ENCODE assay signal across 23 mouse cellular contexts in genomic region chr17:8552346-8553035, GRCm38 (mm10). TPM values are rescaled to one million over a fixed set of nuclear protein-coding genes. Genes with fewer than 3 reads are reported as not detected.
A peak's percentile ranks its signal among the peaks of the same experiment; 100 is the strongest.
DNase-seq lines count a peak whose midpoint lies in the region; ATAC-seq and TF ChIP-seq lines count a peak whose summit lies in the region.
"Had no signal": no experiment of that assay in that cellular context is flagged by ENCODE, and none has a peak within 500 bp of the region (broad histone marks: within the 10 kb centered on the region; RNA-seq: fewer than 3 reads in every experiment).

No protein-coding gene starts in this region.

- H3K4me1 ChIP-seq in heart, embryonic 13.5 days: peaks cover 38% of the 10 kb centered on the region
- peaks cover 11% of the 10 kb centered on the region; the same call in 1 of the 2 replicates for H3K4me1 ChIP-seq in heart, postnatal 0 days (ENCODE audit: control insufficient read depth, insufficient read depth)
- H3K4me1 ChIP-seq: embryonic facial prominence, embryonic 15.5 days; forebrain, embryonic 13.5 days; hindbrain, embryonic 15.5 days; megakaryocyte, embryonic 14.5 days; neural tube, embryonic 15.5 days had no signal

- no peaks in the 10 kb centered on the region for H3K9me3 ChIP-seq in heart, embryonic 13.5 days
- no peaks in the 10 kb centered on the region for H3K9me3 ChIP-seq in heart, postnatal 0 days (replicated peaks; ENCODE audit: control insufficient read depth, low read length)
- H3K9me3 ChIP-seq: embryonic facial prominence, embryonic 15.5 days; forebrain, embryonic 13.5 days; hindbrain, embryonic 15.5 days; neural tube, embryonic 15.5 days had no signal

- H3K9ac ChIP-seq in heart, embryonic 13.5 days: 0 out of 2 replicates have a peak overlapping the region, but pooled peaks have one; percentile 24
- H3K9ac ChIP-seq in heart, postnatal 0 days (replicated peaks; ENCODE audit: low read depth, low read length): no peak overlapping the region
- H3K9ac ChIP-seq: embryonic facial prominence, embryonic 15.5 days; forebrain, embryonic 13.5 days; hindbrain, embryonic 15.5 days; neural tube, embryonic 15.5 days had no signal

- TF ChIP-seq CTCF in heart, postnatal 0 days (IDR thresholded peaks at IDR 0.05; ENCODE audit: low read depth): no peak

- DNase-seq in adrenal gland, adult 2 months: peak; percentile 32
- DNase-seq in adrenal gland, postnatal 4 days (ENCODE audit: low spot score in 2 of 2): no peak
- no peak for DNase-seq in heart, postnatal 25 days (ENCODE audit: low spot score)
- peak; percentile 95 for DNase-seq in cerebellum, adult 8-10 months
- peak; percentile 44 for DNase-seq in heart, postnatal 0 days (ENCODE audit: low spot score)
- no peak for DNase-seq in frontal cortex, postnatal 10 days (ENCODE audit: low spot score in 2 of 2)
- DNase-seq in urinary bladder, postnatal 14 days (ENCODE audit: low spot score): no peak
- DNase-seq: gastrocnemius, postnatal 14 days; thymus, postnatal 36 days had no signal

- 33% methylated on average over 8 of the region's 8 CpGs for WGBS in heart, embryonic 13.5 days
- whole genome bisulfite sequencing in heart, postnatal 0 days: 24% methylated on average over 8 of the region's 8 CpGs

- no peak for TF ChIP-seq EP300 in heart, postnatal 0 days (IDR thresholded peaks at IDR 0.05; ENCODE audit: low read depth)

- intact Hi-C loops in heart, postnatal 25 days (cut with DNase I): no loop called here

- ATAC-seq in heart, embryonic 13.5 days (ENCODE audit: extremely low read depth, insufficient number of reproducible peaks, low FRiP score, low TSS enrichment): no peak
- peak; percentile 59 for ATAC-seq in heart, postnatal 0 days (ENCODE audit: insufficient read depth, low read depth)
- ATAC-seq: forebrain, embryonic 13.5 days had no signal

- H3K27ac ChIP-seq in heart, embryonic 13.5 days (replicated peaks): peak overlapping the region; percentile 69
- no peak overlapping the region for H3K27ac ChIP-seq in heart, postnatal 0 days (ENCODE audit: low read depth)
- H3K27ac ChIP-seq: embryonic facial prominence, embryonic 15.5 days; forebrain, embryonic 13.5 days; hindbrain, embryonic 15.5 days; layer of hippocampus, adult 2 months; neural tube, embryonic 15.5 days; stomach, postnatal 0 days had no signal

- H3K4me2 ChIP-seq in heart, embryonic 13.5 days: peak overlapping the region; percentile 45
- H3K4me2 ChIP-seq in heart, postnatal 0 days (ENCODE audit: low read depth, low read length): no peak overlapping the region
- H3K4me2 ChIP-seq: embryonic facial prominence, embryonic 15.5 days; forebrain, embryonic 13.5 days; hindbrain, embryonic 15.5 days; neural tube, embryonic 15.5 days had no signal

- no peaks in the 10 kb centered on the region for H3K36me3 ChIP-seq in heart, embryonic 13.5 days
- no peaks in the 10 kb centered on the region for H3K36me3 ChIP-seq in heart, postnatal 0 days (replicated peaks; ENCODE audit: control insufficient read depth, insufficient read depth, low read length)
- H3K36me3 ChIP-seq: embryonic facial prominence, embryonic 15.5 days; hindbrain, embryonic 15.5 days; neural tube, embryonic 15.5 days had no signal

- no peak overlapping the region for H3K4me3 ChIP-seq in heart, embryonic 13.5 days
- no peak overlapping the region for H3K4me3 ChIP-seq in heart, postnatal 0 days (ENCODE audit: low read depth, low read length)
- H3K4me3 ChIP-seq: embryonic facial prominence, embryonic 15.5 days; forebrain, embryonic 13.5 days; hindbrain, embryonic 15.5 days; layer of hippocampus, adult 2 months; megakaryocyte, embryonic 14.5 days; neural tube, embryonic 15.5 days had no signal

- H3K27me3 ChIP-seq in heart, embryonic 13.5 days (replicated peaks): peaks cover 12% of the 10 kb centered on the region
- no peaks in the 10 kb centered on the region for H3K27me3 ChIP-seq in heart, postnatal 0 days (ENCODE audit: control insufficient read depth, insufficient read depth, low read length)
- H3K27me3 ChIP-seq: embryonic facial prominence, embryonic 15.5 days; forebrain, embryonic 13.5 days; hindbrain, embryonic 15.5 days; neural tube, embryonic 15.5 days had no signal

RNA-seq across cellular contexts. Expression of gene Gm17087, which starts 14.3 kb away (rescaled TPM):
- total RNA-seq in adrenal gland, adult 2 months (2021): not detected
- polyA plus RNA-seq in adrenal gland, adult 2 months (2012; rRNA removed): not detected in 2 replicates
- total RNA-seq in adrenal gland, postnatal 4 days (2021): not detected
- not detected in 2 replicates for polyA plus RNA-seq in heart, embryonic 13.5 days (2015; fragmentation: Nextera tagmentation; extraction: Ambion mirVana)
- not detected for total RNA-seq in heart, postnatal 25 days (2021)
- not detected in 2 replicates for total RNA-seq in heart, postnatal 0 days (2014; rRNA removed; ENCODE audit: low replicate concordance)
- polyA plus RNA-seq in heart, postnatal 0 days (2015; fragmentation: Nextera tagmentation; extraction: Ambion mirVana): not detected in 2 replicates
- total RNA-seq: gastrocnemius, postnatal 14 days; layer of hippocampus, adult 2 months; left cerebral cortex, postnatal 10 days; liver, adult 2 months had no signal
- polyA plus RNA-seq: brain, embryonic 14.5 days; embryonic facial prominence, embryonic 15.5 days; forebrain, embryonic 13.5 days; hindbrain, embryonic 15.5 days; kidney, embryonic 16.5 days; liver, adult 2 months; lung, embryonic 16.5 days; neural tube, embryonic 15.5 days; spleen, adult 2 months; stomach, postnatal 0 days had no signal

RNA-seq across cellular contexts. Expression of gene Pde10a, which starts 27.3 kb away (rescaled TPM):
- 10 to 100 TPM; 21.4 to 36.2 TPM for total RNA-seq in adrenal gland, adult 2 months (2021)
- 10.1 and 13.8 TPM in 2 replicates for polyA plus RNA-seq in adrenal gland, adult 2 months (2012; rRNA removed)
- 10 to 100 TPM; 20.2 to 21.3 TPM for total RNA-seq in adrenal gland, postnatal 4 days (2021)
- polyA plus RNA-seq in heart, embryonic 13.5 days (2015; fragmentation: Nextera tagmentation; extraction: Ambion mirVana): 1.1 and 1.2 TPM in 2 replicates
- total RNA-seq in heart, postnatal 25 days (2021): 1 to 10 TPM; 2.5 to 4.5 TPM
- 2.2 and 3.0 TPM in 2 replicates for total RNA-seq in heart, postnatal 0 days (2014; rRNA removed; ENCODE audit: low replicate concordance)
- polyA plus RNA-seq in heart, postnatal 0 days (2015; fragmentation: Nextera tagmentation; extraction: Ambion mirVana): 1.3 and 1.5 TPM in 2 replicates

Comparison
In these comparisons a context has a peak if more than half of its experiments do, and no peak if none do; other contexts are left out.
1. DNase-seq: peak in adrenal gland, adult 2 months (single experiment), cerebellum, adult 8-10 months (single experiment) and heart, postnatal 0 days (single experiment); none in adrenal gland, postnatal 4 days (0 of 2), heart, postnatal 25 days (single experiment), frontal cortex, postnatal 10 days (0 of 2) and urinary bladder, postnatal 14 days (single experiment).